ENCODE assay signal across 13 mouse cellular contexts in genomic region chr7:90748636-90749035, GRCm38 (mm10).
"Had no signal": no experiment of that assay in that cellular context is flagged by ENCODE, and none has a peak within 500 bp of the region (broad histone marks: within the 10 kb centered on the region; RNA-seq: fewer than 3 reads in every experiment).

No protein-coding gene starts in this region.

- DNase-seq: kidney, adult 11 months; kidney, adult 8-10 months; kidney, postnatal 10 days; kidney, postnatal 36 days; layer of hippocampus, postnatal 36 days; liver; lung, adult 18-20 months; lung, postnatal 10 days; lung, postnatal 36 days; retina, postnatal 1 day; right cerebral cortex, postnatal 14 days; right cerebral cortex, postnatal 4 days; thymus, postnatal 25 days had no signal
